Mouse (Mus musculus): ENCODE data around the gene Zfp580. TPM values are rescaled to one million over a fixed set of nuclear protein-coding genes. Genes with fewer than 3 reads are reported as not detected.

Zfp580 gene
- total RNA-seq, 2 experiments from 2014 or later: 2.4 to 3.7 TPM

GRCm38 (mm10) chr7:5033818-5034217 is 17.5 kb upstream of the Zfp580 start, which contains the start of gene 4632433K11Rik:
4632433K11Rik (plus strand) TSS chr7:5034118.
- no peak for DNase-seq (ENCODE audit: low spot score)

GRCm38 (mm10) chr7:5035628-5036027 is 15.7 kb upstream of the Zfp580 start:
- DNase-seq (ENCODE audit: low spot score): no peak

GRCm38 (mm10) chr7:5036136-5036535 is 15.2 kb upstream of the Zfp580 start:
- no peak for DNase-seq (ENCODE audit: low spot score)

- no peak for DNase-seq (ENCODE audit: low spot score)
These were observed 14.3 kb upstream of the Zfp580 start for GRCm38 (mm10) chr7:5037026-5037425.

- DNase-seq (ENCODE audit: low spot score): no peak
These were observed 13.9 kb upstream of the Zfp580 start for GRCm38 (mm10) chr7:5037467-5037866.

- peak; percentile 94 for DNase-seq (ENCODE audit: low spot score)
These were observed 13.1 kb upstream of the Zfp580 start, which contains the start of gene Zfp784 for GRCm38 (mm10) chr7:5038109-5038732. Zfp784 (minus strand) TSS chr7:5038446.

GRCm38 (mm10) chr7:5038940-5039339 is 12.4 kb upstream of the Zfp580 start:
- DNase-seq (ENCODE audit: low spot score): no peak

- DNase-seq (ENCODE audit: low spot score): no peak
These were observed 6.4 kb upstream of the Zfp580 start for GRCm38 (mm10) chr7:5044981-5045380.

- no peak for DNase-seq (ENCODE audit: low spot score)
These were observed 5.2 kb upstream of the Zfp580 start for GRCm38 (mm10) chr7:5046112-5046511.

GRCm38 (mm10) chr7:5047313-5047712 is 4.0 kb upstream of the Zfp580 start:
- DNase-seq (ENCODE audit: low spot score): peak; percentile 40

GRCm38 (mm10) chr7:5052438-5052837 is 1.1 kb downstream of the Zfp580 start:
- no peak for DNase-seq (ENCODE audit: low spot score)

- no peak for DNase-seq (ENCODE audit: low spot score)
These were observed 1.6 kb downstream of the Zfp580 start for GRCm38 (mm10) chr7:5052931-5053343.

GRCm38 (mm10) chr7:5053456-5054179 is 2.3 kb downstream of the Zfp580 start:
- no peak for DNase-seq (ENCODE audit: low spot score)

- no peak for DNase-seq (ENCODE audit: low spot score)
These were observed 5.4 kb downstream of the Zfp580 start for GRCm38 (mm10) chr7:5056651-5057263.

- no peak for DNase-seq (ENCODE audit: low spot score)
These were observed 6.0 kb downstream of the Zfp580 start for GRCm38 (mm10) chr7:5057381-5057780.

GRCm38 (mm10) chr7:5057804-5058203 is 6.5 kb downstream of the Zfp580 start:
- DNase-seq (ENCODE audit: low spot score): no peak

GRCm38 (mm10) chr7:5058631-5059030 is 7.3 kb downstream of the Zfp580 start:
- no peak for DNase-seq (ENCODE audit: low spot score)

- DNase-seq (ENCODE audit: low spot score): no peak
These were observed 8.1 kb downstream of the Zfp580 start for GRCm38 (mm10) chr7:5059421-5059820.

- DNase-seq (ENCODE audit: low spot score): peak; percentile 78
These were observed 8.9 kb downstream of the Zfp580 start for GRCm38 (mm10) chr7:5060239-5060731.

GRCm38 (mm10) chr7:5060944-5061773 is 9.8 kb downstream of the Zfp580 start:
- DNase-seq (ENCODE audit: low spot score): peak; percentile 99

GRCm38 (mm10) chr7:5061774-5062359 is 10.5 kb downstream of the Zfp580 start, which contains the start of gene U2af2:
U2af2 (plus strand) TSS chr7:5062143.
- DNase-seq (ENCODE audit: low spot score): peak; percentile 92

Data from gastrocnemius, adult 18-20 months (tissue).